Mouse (Mus musculus) ES-E14 (cell line): ENCODE results near the gene Sall1. TPM values are rescaled to one million over a fixed set of nuclear protein-coding genes. Genes with fewer than 3 reads are reported as not detected.

Source experiments
- DNase-seq: peaks from one replicate; pipeline ENCODE4 v3.0.0-alpha.2; 2013; ENCODE audit warnings: low read depth, low spot score
- H3K27ac ChIP-seq: 2 replicates; pipeline ENCODE4 v1.5.1; 2012; ENCODE audit warnings: low read depth, mild to moderate bottlenecking, low read length, moderate library complexity, mixed read lengths; ENCODE audit not compliant: poor library complexity, insufficient read depth, severe bottlenecking
- H3K36me3 ChIP-seq: 2 replicates; pipeline ENCODE4 v1.6.1; 2012; ENCODE audit warnings: mild to moderate bottlenecking, low read length, moderate library complexity, mixed read lengths; ENCODE audit not compliant: control insufficient read depth, poor library complexity, insufficient read depth, severe bottlenecking
- H3K4me1 ChIP-seq, 2 experiments: fragments of 150-350 bp in 1 of 2; sonication (generic) in 1 of 2; 2 replicates each; pipeline ENCODE4 v1.6.1; 2012; ENCODE audit warnings: low read length in 2 of 2, mild to moderate bottlenecking in 1 of 2, mixed read lengths in 1 of 2; ENCODE audit not compliant: control insufficient read depth in 2 of 2, insufficient read depth in 2 of 2, poor library complexity in 1 of 2
- H3K4me3 ChIP-seq, 2 experiments: fragments of 150-350 bp in 1 of 2; sonication (generic) in 1 of 2; 2 replicates each; pipeline ENCODE4 v1.5.1; 2012; ENCODE audit warnings: low read length in 2 of 2, low read depth in 1 of 2, mild to moderate bottlenecking in 1 of 2, mixed read lengths in 1 of 2; ENCODE audit not compliant: insufficient read depth in 1 of 2, poor library complexity in 1 of 2, severe bottlenecking in 1 of 2
- H3K9ac ChIP-seq: 2 replicates; pipeline ENCODE4 v1.6.1; 2012; ENCODE audit warnings: low read depth, mild to moderate bottlenecking, low read length, mixed read lengths; ENCODE audit not compliant: poor library complexity, insufficient read depth, severe bottlenecking
- H3K9me3 ChIP-seq: fragments of 150-350 bp; sonication (generic); 2 replicates; pipeline ENCODE4 v1.6.1; 2012; ENCODE audit warnings: low read depth, mild to moderate bottlenecking, low read length; ENCODE audit not compliant: control insufficient read depth, insufficient read depth
- CHD2 ChIP-seq: IDR thresholded peaks from 2 replicates; pipeline ENCODE4 v1.6.1; 2014; ENCODE audit warnings: mild to moderate bottlenecking, low read depth, low read length, inconsistent platforms
- HCFC1 ChIP-seq: IDR thresholded peaks from 2 replicates; pipeline ENCODE4 v1.6.1; 2012; ENCODE audit warnings: low read length, inconsistent platforms, borderline replicate concordance; ENCODE audit not compliant: insufficient read depth
- MAFK ChIP-seq: IDR thresholded peaks from 2 replicates; pipeline ENCODE4 v1.6.1; 2014; ENCODE audit warnings: mild to moderate bottlenecking, low read depth, low read length, inconsistent platforms; ENCODE audit not compliant: insufficient read depth
- ZC3H11A ChIP-seq: IDR thresholded peaks from 2 replicates; pipeline ENCODE4 v1.6.1; 2012; ENCODE audit warnings: low read depth, mild to moderate bottlenecking, inconsistent platforms, low read length, borderline replicate concordance
- ZNF384 ChIP-seq: IDR thresholded peaks from 2 replicates; pipeline ENCODE4 v1.6.1; 2012; ENCODE audit warnings: low read depth, low read length, inconsistent platforms
- in situ Hi-C, 2 experiments: fragments of 600-800 bp; cut with MboI; formaldehyde crosslinking; loops; one replicate each; pipeline ENCODE4 v1.15.1; 2025; ENCODE audit warnings: low sequenced_read_pairs in 2 of 2, inconsistent platforms in 1 of 2; ENCODE audit not compliant: unreplicated experiment in 2 of 2
- total RNA-seq: library from RNA; depleted of rRNA; stranded (reverse); fragments of 300-350 nt; gene quantifications from 2 replicates; pipeline ENCODE4 v1.2.3, GENCODE M21; 2012

Sall1 gene
- total RNA-seq, 1 experiment = 22.5 TPM

DNA sequence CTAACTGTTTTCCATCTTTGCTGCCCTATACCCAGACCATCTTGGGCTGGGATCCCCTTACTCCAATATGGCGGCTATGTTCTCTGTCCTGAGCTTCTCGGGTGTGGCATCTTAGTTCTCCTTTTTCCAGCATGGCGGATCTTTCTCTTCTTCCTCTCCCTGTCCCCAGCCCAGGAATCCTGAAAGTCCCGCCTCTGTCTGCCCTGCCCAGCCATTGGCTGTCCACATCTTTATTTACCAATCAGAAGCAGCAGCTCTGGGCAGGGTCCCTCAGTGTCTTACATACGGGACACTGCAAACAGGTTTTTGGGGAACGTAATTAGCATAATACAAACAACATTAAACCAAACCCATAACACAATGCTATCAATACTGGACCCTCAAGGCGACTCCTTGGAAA, 8.9 kb upstream of the Sall1 start:
- peak overlapping the region; percentile 84 to 92 for H3K4me3 ChIP-seq
- DNase-seq = no peak
- peak overlapping the region; percentile 90 for H3K9ac ChIP-seq
- in situ Hi-C loops = no loop called here
- H3K36me3 ChIP-seq = peaks cover 11% of the 10 kb centered on the region
- peaks cover 17 to 18% of the 10 kb centered on the region in 2 experiments; a peak in 3 of 4 replicates for H3K4me1 ChIP-seq
- no peak for TF ChIP-seq MAFK
- peak; percentile 74; the same call in 1 of the 2 replicates for TF ChIP-seq CHD2
- no peak for TF ChIP-seq HCFC1
- TF ChIP-seq ZC3H11A = no peak
- no peak for TF ChIP-seq ZNF384
- peak overlapping the region; percentile 81; the same call in 1 of the 2 replicates for H3K27ac ChIP-seq
- H3K9me3 ChIP-seq = no peaks in the 10 kb centered on the region

DNA sequence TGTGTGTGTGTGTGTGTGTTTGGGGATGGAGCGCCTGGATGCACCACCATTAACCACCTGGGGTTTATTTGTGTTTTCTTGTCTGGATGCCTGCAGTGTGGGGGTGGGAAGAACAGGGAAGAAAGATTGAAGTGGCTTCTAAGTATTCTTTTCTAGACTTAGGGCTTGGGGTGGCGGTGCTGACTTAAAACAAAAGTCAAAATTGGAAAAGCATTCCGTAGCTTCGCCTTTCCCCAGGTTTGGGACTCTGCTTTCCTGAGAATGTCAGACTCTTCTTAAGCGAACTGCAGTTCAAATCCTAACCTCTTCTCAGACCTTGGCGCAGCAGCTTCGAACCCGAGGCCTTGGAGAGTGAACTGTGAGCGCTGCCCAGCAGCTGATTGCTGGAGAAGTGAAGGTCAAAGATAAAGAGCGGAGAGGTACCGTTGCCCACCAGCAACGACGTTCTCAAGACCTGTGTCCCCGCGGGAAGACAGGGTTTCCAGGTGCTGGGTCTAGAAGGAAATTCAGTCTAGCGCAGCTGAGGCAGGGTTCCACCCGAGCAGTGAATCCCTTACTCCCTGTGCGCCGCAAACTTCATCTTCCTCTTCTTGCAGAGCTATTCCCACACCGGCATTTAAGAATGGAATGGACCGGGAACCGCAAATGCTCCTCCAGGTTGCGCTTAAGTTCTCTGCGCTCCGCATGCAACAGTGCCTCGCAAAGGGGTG, 2.8 kb upstream of the Sall1 start:
- Histone ChIP-seq H3K36me3 (peaks cover 13% of the 10 kb centered on the region), H3K9ac (peak overlapping the region; percentile 8; the same call in 1 of the 2 replicates), H3K9me3 (no peaks in the 10 kb centered on the region), H3K4me1 (peaks cover 7 to 14% of the 10 kb centered on the region in 2 experiments), H3K4me3 (peak overlapping the region; percentile 85 to 98), H3K27ac (peak overlapping the region; percentile 26; the same call in 1 of the 2 replicates)
- no peak for DNase-seq
- TF ChIP-seq MAFK = no peak
- 0 out of 2 replicates have a peak, but pooled peaks have one; percentile 12 for TF ChIP-seq ZC3H11A
- in situ Hi-C loops = no loop called here

DNA sequence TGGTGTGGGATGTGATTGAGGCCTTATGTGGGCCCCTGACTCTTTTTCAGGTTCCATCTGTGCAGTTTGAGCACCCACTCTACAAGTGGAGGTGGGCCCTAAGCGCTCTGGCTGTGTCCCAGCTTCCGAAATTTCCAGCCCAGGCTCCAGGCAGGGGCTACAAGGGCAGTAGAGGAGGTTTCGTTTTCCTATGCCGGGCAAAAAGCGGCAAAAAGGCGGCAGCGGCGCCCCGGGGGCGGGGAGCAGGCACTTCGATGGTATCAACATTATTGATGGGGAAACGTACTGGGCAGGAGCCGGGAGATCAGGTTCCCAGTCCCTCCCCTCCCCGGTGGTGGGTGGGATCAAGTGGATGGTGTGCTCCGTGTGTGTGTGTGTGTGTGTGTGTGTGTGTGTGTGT, 2.3 kb upstream of the Sall1 start:
- no peak for DNase-seq
- peak overlapping the region; percentile 85 to 98 for H3K4me3 ChIP-seq
- peaks cover 5 to 12% of the 10 kb centered on the region in 2 experiments; a peak in 3 of 4 replicates for H3K4me1 ChIP-seq
- peak overlapping the region; percentile 84 for H3K27ac ChIP-seq
- H3K9me3 ChIP-seq = no peaks in the 10 kb centered on the region
- in situ Hi-C loops = no loop called here
- peak overlapping the region; percentile 97 for H3K9ac ChIP-seq
- TF ChIP-seq MAFK (no peak), ZC3H11A (no peak), ZNF384 (no peak), CHD2 (no peak), HCFC1 (no peak)
- H3K36me3 ChIP-seq = peaks cover 12% of the 10 kb centered on the region

DNA sequence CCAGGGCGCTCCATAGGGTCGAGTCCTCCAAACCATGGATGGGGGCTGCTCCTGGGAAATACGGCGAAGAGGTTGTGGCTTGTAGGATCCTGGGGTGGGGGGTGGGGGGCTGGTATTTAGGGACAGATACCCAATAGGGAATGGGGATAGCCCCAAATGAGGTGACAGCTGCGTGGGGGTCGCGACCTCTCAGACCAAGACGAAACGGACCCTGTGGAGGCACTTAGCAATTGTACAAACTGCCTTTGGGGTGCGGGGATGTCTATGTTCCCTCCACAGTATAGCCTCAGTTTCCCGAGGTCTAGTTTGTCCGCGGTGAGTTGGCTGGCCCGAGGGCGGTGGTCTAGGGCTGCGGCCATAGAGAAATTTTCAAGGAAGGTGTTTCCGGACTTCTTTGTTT, 1.8 kb upstream of the Sall1 start:
- no peak for DNase-seq
- peaks cover 3 to 8% of the 10 kb centered on the region in 2 experiments; a peak in 3 of 4 replicates for H3K4me1 ChIP-seq
- no peaks in the 10 kb centered on the region for H3K9me3 ChIP-seq
- TF ChIP-seq ZNF384 (no peak), HCFC1 (no peak), CHD2 (no peak), ZC3H11A (no peak), MAFK (no peak)
- H3K27ac ChIP-seq = peak overlapping the region; percentile 84
- in situ Hi-C loops = no loop called here
- peak overlapping the region; percentile 97 for H3K9ac ChIP-seq
- peaks cover 13% of the 10 kb centered on the region for H3K36me3 ChIP-seq
- peak overlapping the region; percentile 85 to 98 for H3K4me3 ChIP-seq

DNA sequence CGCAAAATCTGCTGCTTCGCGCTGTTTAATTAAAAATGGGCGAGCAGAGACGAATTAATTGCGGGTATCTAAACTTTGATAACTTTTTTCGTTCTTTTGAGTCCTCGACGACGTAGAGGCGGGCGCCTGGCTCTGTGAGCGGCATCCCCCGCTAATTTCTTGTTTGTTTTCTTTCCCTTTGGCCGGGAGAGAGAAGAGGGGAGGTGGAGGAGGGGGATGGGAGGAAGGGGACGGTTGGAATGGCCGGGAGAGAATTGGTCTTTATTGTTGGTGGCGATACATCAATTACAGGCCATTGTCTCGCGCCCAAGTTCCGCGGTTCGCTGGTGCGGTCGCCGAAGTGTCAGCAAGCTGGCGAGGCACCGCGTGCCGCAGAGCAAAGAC, 1.2 kb upstream of the Sall1 start:
- in situ Hi-C loops = no loop called here
- H3K36me3 ChIP-seq = peaks cover 13% of the 10 kb centered on the region
- TF ChIP-seq MAFK (no peak), ZNF384 (no peak), ZC3H11A (no peak), CHD2 (no peak), HCFC1 (no peak)
- H3K4me1 ChIP-seq = peaks cover 3 to 6% of the 10 kb centered on the region in 2 experiments; a peak in 3 of 4 replicates
- H3K9me3 ChIP-seq = no peaks in the 10 kb centered on the region
- DNase-seq = no peak
- peak overlapping the region; percentile 64; the same call in 1 of the 2 replicates for H3K27ac ChIP-seq
- H3K4me3 ChIP-seq = peak overlapping the region; percentile 85 to 98
- H3K9ac ChIP-seq = peak overlapping the region; percentile 97
